Mouse (Mus musculus): ENCODE measurements around the gene Mdh1.
"Not testable (repeated sequence)": the region's sequence is repeated elsewhere in the genome, so short reads cannot be mapped to it uniquely, and the experiment has no call there.

The Mdh1 gene

DNA sequence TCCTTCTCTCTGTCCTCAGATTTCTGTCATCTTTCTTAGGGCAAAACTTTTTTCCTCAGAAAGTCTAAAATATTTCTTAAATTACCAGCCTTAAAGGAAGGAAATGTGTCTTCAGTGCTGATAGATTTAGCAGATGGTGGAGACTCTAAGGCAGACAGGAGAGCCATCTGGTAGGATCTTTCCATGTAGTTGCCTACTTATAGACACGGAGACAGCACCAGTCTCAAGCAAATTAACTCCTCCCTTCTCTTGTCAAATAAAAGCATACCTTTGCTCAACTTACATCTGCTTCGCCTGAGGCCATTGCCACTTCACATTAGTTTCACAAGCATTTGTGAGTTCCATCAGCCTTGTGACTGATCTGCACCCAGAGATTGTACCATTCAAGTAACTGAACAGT is 27.1 kb downstream of the Mdh1 start:
- DNase-seq (ENCODE audit: low spot score), result no peak

GRCm38 (mm10) chr11:21542731-21543130 is 29.4 kb downstream of the Mdh1 start:
- no peak for DNase-seq (ENCODE audit: low spot score)

- no peak for DNase-seq (ENCODE audit: low spot score)
These were observed 31.5 kb downstream of the Mdh1 start for GRCm38 (mm10) chr11:21540622-21541021.

DNA sequence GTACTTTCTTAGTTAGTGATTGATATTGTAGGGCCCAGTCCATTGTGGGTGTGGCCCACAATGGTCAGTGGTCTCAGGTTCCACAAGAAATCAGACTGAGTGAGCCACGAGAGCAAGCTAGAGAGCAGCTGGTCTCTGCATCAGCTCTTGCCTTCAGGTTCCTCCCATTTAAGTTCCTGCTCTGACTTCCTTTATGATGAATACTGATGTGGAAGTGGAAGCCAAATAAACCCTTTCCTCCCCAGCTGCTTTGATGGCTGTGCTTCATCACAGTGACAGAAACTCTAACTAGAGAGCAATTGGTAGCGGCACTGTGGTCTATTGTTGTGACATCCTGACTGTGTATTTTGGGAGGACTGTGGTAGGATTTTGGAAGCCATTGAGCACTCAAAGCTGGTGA is 32.1 kb downstream of the Mdh1 start:
- DNase-seq (ENCODE audit: low spot score), result no peak

DNA sequence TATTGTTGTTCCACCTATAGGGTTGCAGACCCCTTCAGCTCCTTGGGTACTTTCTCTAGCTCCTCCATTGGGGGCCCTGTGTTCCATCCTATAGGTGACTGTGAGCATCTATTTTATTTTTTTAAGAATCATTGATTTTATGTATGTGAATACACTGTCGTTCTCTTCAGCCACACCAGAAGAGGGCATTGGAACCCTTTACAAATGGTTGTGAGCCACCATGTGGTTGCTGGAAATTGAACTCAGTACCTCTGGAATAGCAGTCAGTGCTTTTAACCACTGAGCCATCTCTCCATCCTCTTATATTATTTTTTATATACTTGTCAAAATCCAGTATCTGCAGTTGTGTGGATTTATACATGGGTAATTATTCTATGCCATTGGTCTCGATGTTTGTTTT is 41.3 kb downstream of the Mdh1 start:
- DNase-seq (ENCODE audit: low spot score), result not testable (repeated sequence)

GRCm38 (mm10) chr11:21528676-21529394 is 43.3 kb downstream of the Mdh1 start:
- no peak for DNase-seq (ENCODE audit: low spot score)

- DNase-seq (ENCODE audit: low spot score), result no peak
These were observed 54.4 kb downstream of the Mdh1 start for GRCm38 (mm10) chr11:21517726-21518125.

GRCm38 (mm10) chr11:21516396-21516795 is 55.8 kb downstream of the Mdh1 start:
- not testable (repeated sequence) for DNase-seq (ENCODE audit: low spot score)

DNA sequence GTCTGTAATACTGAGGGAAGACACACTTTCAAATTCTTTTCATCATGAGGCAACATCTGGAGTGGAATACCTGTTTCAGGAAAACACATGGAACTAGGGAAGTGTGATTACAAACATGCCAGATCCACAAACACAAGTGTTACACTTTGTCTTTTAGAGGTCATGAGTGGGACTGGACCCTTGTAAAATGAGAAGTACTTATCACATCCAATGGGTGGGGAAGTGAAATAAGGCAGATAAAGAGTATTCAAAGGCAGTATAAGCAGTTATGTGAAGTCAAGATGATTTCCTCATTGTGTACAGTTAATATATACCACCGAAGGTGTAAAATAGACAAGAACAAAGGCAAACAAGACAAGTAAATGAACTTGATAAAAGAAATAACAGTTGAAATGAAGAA is 61.6 kb downstream of the Mdh1 start:
- not testable (repeated sequence) for DNase-seq (ENCODE audit: low spot score)

DNA sequence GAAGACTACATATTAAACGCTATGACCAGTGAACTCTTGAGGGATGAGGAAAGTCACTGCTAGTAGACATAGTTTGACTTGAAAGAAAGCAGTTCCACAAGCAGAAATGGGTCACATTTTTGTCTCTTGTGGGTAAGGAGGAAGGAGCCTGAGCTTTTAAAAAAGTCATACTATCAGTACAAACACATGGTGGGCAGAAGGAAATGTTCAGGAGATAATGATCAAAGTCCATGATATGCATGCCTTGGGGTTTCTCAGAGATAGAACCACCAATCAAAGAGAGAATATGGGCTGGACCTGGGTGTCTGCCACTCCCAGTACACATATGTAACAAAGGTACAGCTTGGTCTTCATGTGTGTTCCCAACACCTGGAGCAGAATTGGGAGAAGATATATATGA is 63.5 kb downstream of the Mdh1 start:
- DNase-seq (ENCODE audit: low spot score), result not testable (repeated sequence)

GRCm38 (mm10) chr11:21507073-21507472 is 65.1 kb downstream of the Mdh1 start:
- DNase-seq (ENCODE audit: low spot score), result not testable (repeated sequence)

All from urinary bladder, postnatal 25 days (tissue).